Mouse (Mus musculus) lung, adult 10 weeks (tissue): ENCODE measurements around the gene Mafk. TPM values are rescaled to one million over a fixed set of nuclear protein-coding genes. Genes with fewer than 3 reads are reported as not detected.

Experiments used
- polyA plus RNA-seq: library from polyadenylated mRNA; stranded (reverse); fragments of 350-450 nt; fragmentation: Illumina TruSeq; extraction: RNeasy Lipid Tissue Mini Kit (QIAGEN cat#74804); gene quantifications from one replicate; pipeline ENCODE4 v1.2.3, GENCODE M21; 2014; ENCODE audit warnings: low read depth, low replicate concordance; ENCODE audit not compliant: insufficient read depth

Gene Mafk
- polyA plus RNA-seq: 36.4 TPM

GRCm38 (mm10) chr5:139791227-139792158 lies at the start of gene Mafk:
Mafk (plus strand) TSS chr5:139791513.

GRCm38 (mm10) chr5:139775216-139775926 lies 15.9 kb upstream of the Mafk start, which contains the start of gene Ints1:
Ints1 (minus strand) TSS chr5:139775674.

GRCm38 (mm10) chr5:139819538-139820181 lies 28.3 kb downstream of the Mafk start, which contains the start of gene Tmem184a:
Tmem184a (minus strand) TSS chr5:139819917.

GRCm38 (mm10) chr5:139826357-139827055 lies 35.2 kb downstream of the Mafk start, which contains the start of the genes Gm26938 and Psmg3:
Gm26938 (minus strand) TSS chr5:139826407.
Psmg3 (minus strand) TSS chr5:139826885.

Other genes starting within 250 kb of the Mafk start
- gene Uncx, start 248.0 kb upstream of the Mafk start, polyA plus RNA-seq: not detected
- 1.8 TPM for gene Micall2, start 55.2 kb upstream of the Mafk start, polyA plus RNA-seq
- gene Ints1, start 15.8 kb upstream of the Mafk start, polyA plus RNA-seq: 14.8 TPM
- 11.5 TPM for gene Tmem184a, start 28.4 kb downstream of the Mafk start, polyA plus RNA-seq
- not detected for gene Gm26938, start 34.9 kb downstream of the Mafk start, polyA plus RNA-seq
- 36.2 TPM for gene Psmg3, start 35.4 kb downstream of the Mafk start, polyA plus RNA-seq
- 2.4 TPM for gene Elfn1, start 116.4 kb downstream of the Mafk start, polyA plus RNA-seq